Mouse (Mus musculus) ES-E14 (cell line): ENCODE data around the gene Men1.

ENCODE experiments used
- HCFC1 ChIP-seq: IDR thresholded peaks from 2 replicates; pipeline ENCODE4 v1.6.1; 2012; ENCODE audit warnings: low read length, inconsistent platforms, borderline replicate concordance; ENCODE audit not compliant: insufficient read depth
- MAFK ChIP-seq: IDR thresholded peaks from 2 replicates; pipeline ENCODE4 v1.6.1; 2014; ENCODE audit warnings: mild to moderate bottlenecking, low read depth, low read length, inconsistent platforms; ENCODE audit not compliant: insufficient read depth

GRCm38 (mm10) chr19:6339191-6339590 lies 4.4 kb downstream of the Men1 start:
- TF ChIP-seq HCFC1 = no peak
- no peak for TF ChIP-seq MAFK
